Mouse (Mus musculus): Measurements from ENCODE around the gene H2afj. TPM values are rescaled to one million over a fixed set of nuclear protein-coding genes. Genes with fewer than 3 reads are reported as not detected.

H2afj gene
- polyA plus RNA-seq (2016; fragmentation: Nextera tagmentation; extraction: Ambion mirVana), result 123 and 127 TPM in 2 replicates

GRCm38 (mm10) chr6:136808014-136808417 lies at the start of gene H2afj:
Gene H2afj, plus strand, starts transcription at chr6:136808244.
- Histone ChIP-seq H3K4me2 (replicated peaks) (peak within 1 kb of the TSS; percentile 93), H3K36me3 (peaks cover 11% of the 10 kb centered on the region), H3K9me3 (no peaks in the 10 kb centered on the region), H3K4me3 (peak within 1 kb of the TSS; percentile 86), H3K27me3 (replicated peaks) (no peaks in the 10 kb centered on the region), H3K4me1 (peaks cover 19% of the 10 kb centered on the region), H3K27ac (no peak within 1 kb of the TSS), H3K9ac (peak within 1 kb of the TSS; percentile 73)
- peak; percentile 86 for ATAC-seq (ENCODE audit: low FRiP score, low read depth)
- under 1% methylated on average over 34 of the region's 34 CpGs for WGBS

DNA sequence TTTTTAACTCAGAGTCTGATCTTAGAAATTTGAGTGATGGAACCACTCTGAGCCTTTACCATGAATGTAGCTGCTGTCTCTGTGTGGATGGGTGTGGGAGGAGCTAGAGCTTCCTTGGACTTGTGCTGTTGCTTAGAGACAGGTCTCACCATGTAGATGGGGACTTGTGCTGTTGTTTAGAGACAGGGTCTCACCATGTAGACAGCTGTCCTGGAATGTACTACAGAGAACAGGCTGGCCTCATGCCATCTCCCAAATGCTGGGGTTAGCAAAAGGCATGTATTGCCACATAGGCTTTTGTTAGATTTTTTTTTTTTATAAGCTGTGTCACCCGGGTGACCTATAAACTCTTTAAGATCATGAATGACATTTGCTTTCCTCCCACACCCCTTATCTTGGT lies 44.1 kb upstream of the H2afj start:
- no peak for ATAC-seq (ENCODE audit: low FRiP score, low read depth)
- no peaks in the 10 kb centered on the region for H3K36me3 ChIP-seq
- H3K4me2 ChIP-seq (replicated peaks), result no peak overlapping the region
- no peak overlapping the region for H3K27ac ChIP-seq
- H3K9ac ChIP-seq, result no peak overlapping the region
- no peaks in the 10 kb centered on the region for H3K27me3 ChIP-seq (replicated peaks)
- H3K4me1 ChIP-seq, result no peaks in the 10 kb centered on the region
- H3K9me3 ChIP-seq, result no peaks in the 10 kb centered on the region
- no peak overlapping the region for H3K4me3 ChIP-seq
- 90% methylated on average over 1 of the region's 1 CpGs for WGBS

DNA sequence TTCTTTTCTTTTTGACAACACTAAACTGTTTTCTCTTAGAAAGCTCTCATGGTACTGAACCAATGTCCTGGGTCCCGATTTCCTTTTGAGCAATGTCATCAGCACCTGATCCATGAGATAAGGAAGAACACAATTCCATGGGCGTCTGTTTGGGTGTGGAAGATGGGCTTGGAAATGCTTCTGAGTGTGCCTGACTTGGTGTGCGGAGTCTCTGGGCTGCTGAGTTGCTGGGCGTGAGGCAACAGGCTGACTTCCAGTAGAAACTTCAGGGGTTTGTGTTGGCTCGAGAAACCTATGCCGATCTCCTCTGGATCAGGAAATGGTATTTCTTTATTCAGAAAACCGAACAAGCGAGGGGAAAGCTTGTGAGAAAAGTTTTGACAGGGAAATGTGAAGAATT lies 38.9 kb upstream of the H2afj start:
- ATAC-seq (ENCODE audit: low FRiP score, low read depth), result no peak
- H3K4me3 ChIP-seq, result no peak overlapping the region
- 90% methylated on average over 8 of the region's 8 CpGs for WGBS
- no peak overlapping the region for H3K9ac ChIP-seq
- H3K9me3 ChIP-seq, result no peaks in the 10 kb centered on the region
- H3K4me2 ChIP-seq (replicated peaks), result no peak overlapping the region
- no peak overlapping the region for H3K27ac ChIP-seq
- H3K36me3 ChIP-seq, result no peaks in the 10 kb centered on the region
- H3K4me1 ChIP-seq, result no peaks in the 10 kb centered on the region
- no peaks in the 10 kb centered on the region for H3K27me3 ChIP-seq (replicated peaks)

DNA sequence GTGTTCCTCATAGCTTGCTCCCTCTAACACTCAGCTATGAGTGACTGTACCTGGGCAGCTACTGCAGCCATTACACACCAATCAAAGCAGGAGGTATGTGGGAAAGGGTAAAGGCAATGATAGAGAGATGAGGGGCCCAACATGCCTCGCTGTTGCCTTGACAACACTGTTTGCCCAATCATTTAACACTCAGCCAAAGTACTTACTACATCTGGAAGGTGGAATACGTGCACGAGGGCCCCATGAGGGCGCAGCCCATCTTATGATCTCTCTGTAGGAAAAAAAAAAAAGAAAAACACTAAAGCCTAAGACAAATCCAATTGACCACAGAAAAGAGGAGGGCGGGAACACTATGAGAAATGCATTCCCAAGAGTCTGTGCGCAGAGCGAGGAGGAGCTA lies 38.2 kb upstream of the H2afj start:
- ATAC-seq (ENCODE audit: low FRiP score, low read depth), result no peak
- no peaks in the 10 kb centered on the region for H3K36me3 ChIP-seq
- H3K9ac ChIP-seq, result no peak overlapping the region
- no peaks in the 10 kb centered on the region for H3K4me1 ChIP-seq
- H3K27me3 ChIP-seq (replicated peaks), result no peaks in the 10 kb centered on the region
- WGBS, result 89% methylated on average over 7 of the region's 7 CpGs
- H3K4me2 ChIP-seq (replicated peaks), result no peak overlapping the region
- H3K27ac ChIP-seq, result no peak overlapping the region
- H3K4me3 ChIP-seq, result no peak overlapping the region
- H3K9me3 ChIP-seq, result no peaks in the 10 kb centered on the region

- Histone ChIP-seq H3K4me2 (replicated peaks) (no peak overlapping the region), H3K27me3 (replicated peaks) (no peaks in the 10 kb centered on the region), H3K4me3 (no peak overlapping the region), H3K4me1 (no peaks in the 10 kb centered on the region), H3K9me3 (no peaks in the 10 kb centered on the region), H3K27ac (no peak overlapping the region), H3K9ac (no peak overlapping the region), H3K36me3 (no peaks in the 10 kb centered on the region)
- no peak for ATAC-seq (ENCODE audit: low FRiP score, low read depth)
- 78% methylated on average over 1 of the region's 1 CpGs for WGBS
Measured at GRCm38 (mm10) chr6:136776392-136776791, 31.7 kb upstream of the H2afj start.

DNA sequence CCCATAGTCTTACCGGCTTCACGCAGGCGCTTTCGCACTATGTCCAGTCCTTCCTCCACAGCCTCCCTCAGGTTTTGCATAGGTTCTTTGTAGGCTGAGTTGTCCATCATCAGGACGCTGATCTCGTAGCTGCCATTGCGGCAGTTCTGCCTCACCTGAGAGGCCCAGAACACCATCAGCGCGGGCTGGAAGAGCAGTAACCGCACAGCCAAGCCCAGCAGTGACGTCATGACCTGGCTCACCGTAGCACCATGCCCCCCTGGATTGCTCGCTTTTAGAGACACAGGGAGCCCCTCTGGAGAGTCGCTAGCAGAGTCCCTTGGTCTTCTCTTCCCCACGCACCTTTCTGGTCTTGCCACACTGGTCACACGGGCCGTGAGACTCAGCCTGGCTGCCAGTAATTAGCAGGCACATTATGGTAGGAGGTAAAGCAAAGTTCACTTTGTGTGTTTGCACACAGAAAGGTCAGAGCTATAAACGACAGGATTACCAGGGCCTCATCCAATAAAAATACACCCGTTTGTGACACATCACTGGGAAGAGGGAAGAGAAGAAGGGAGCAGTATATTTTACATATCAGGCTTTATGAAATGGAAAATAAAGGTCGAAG lies 26.6 kb upstream of the H2afj start, which contains the start of gene Gucy2c:
Gene Gucy2c, minus strand, starts transcription at position 389 of the 610 bp plus-strand sequence.
- Histone ChIP-seq H3K27ac (no peak within 1 kb of the TSS), H3K9ac (no peak within 1 kb of the TSS), H3K9me3 (no peaks in the 10 kb centered on the region), H3K4me2 (replicated peaks) (no peak within 1 kb of the TSS), H3K27me3 (replicated peaks) (no peaks in the 10 kb centered on the region), H3K4me1 (no peaks in the 10 kb centered on the region), H3K36me3 (no peaks in the 10 kb centered on the region), H3K4me3 (no peak within 1 kb of the TSS)
- ATAC-seq (ENCODE audit: low FRiP score, low read depth), result no peak
- WGBS, result 75% methylated on average over 20 of the region's 20 CpGs

DNA sequence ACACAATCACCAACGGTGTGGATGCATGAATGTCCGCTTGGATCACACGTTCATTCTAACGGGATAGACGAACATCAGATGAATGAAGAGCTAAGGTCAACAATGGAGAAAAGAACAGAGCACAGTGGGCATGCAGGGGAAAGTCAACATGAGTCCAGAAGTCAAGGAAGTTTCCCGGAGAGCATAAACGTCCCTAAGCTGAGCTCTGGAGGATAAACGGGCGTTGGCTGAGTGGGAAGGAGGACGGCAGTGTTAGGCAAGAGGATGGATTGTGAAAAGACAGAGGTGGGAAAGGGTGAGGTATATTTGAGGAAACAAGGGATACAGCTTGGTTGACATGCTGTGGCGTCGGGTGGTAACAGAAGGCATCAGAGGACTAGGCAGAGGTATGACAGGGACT lies 25.9 kb upstream of the H2afj start:
- Histone ChIP-seq H3K9ac (no peak overlapping the region), H3K4me2 (replicated peaks) (no peak overlapping the region), H3K9me3 (no peaks in the 10 kb centered on the region), H3K27ac (no peak overlapping the region), H3K36me3 (no peaks in the 10 kb centered on the region), H3K4me1 (no peaks in the 10 kb centered on the region), H3K27me3 (replicated peaks) (no peaks in the 10 kb centered on the region), H3K4me3 (no peak overlapping the region)
- no peak for ATAC-seq (ENCODE audit: low FRiP score, low read depth)
- WGBS, result 85% methylated on average over 12 of the region's 12 CpGs

GRCm38 (mm10) chr6:136782761-136783160 lies 25.3 kb upstream of the H2afj start:
- H3K27me3 ChIP-seq (replicated peaks), result no peaks in the 10 kb centered on the region
- no peak overlapping the region for H3K4me2 ChIP-seq (replicated peaks)
- 88% methylated on average over 9 of the region's 9 CpGs for WGBS
- no peaks in the 10 kb centered on the region for H3K4me1 ChIP-seq
- H3K4me3 ChIP-seq, result no peak overlapping the region
- ATAC-seq (ENCODE audit: low FRiP score, low read depth), result no peak
- H3K9ac ChIP-seq, result no peak overlapping the region
- H3K9me3 ChIP-seq, result no peaks in the 10 kb centered on the region
- no peaks in the 10 kb centered on the region for H3K36me3 ChIP-seq
- H3K27ac ChIP-seq, result no peak overlapping the region

DNA sequence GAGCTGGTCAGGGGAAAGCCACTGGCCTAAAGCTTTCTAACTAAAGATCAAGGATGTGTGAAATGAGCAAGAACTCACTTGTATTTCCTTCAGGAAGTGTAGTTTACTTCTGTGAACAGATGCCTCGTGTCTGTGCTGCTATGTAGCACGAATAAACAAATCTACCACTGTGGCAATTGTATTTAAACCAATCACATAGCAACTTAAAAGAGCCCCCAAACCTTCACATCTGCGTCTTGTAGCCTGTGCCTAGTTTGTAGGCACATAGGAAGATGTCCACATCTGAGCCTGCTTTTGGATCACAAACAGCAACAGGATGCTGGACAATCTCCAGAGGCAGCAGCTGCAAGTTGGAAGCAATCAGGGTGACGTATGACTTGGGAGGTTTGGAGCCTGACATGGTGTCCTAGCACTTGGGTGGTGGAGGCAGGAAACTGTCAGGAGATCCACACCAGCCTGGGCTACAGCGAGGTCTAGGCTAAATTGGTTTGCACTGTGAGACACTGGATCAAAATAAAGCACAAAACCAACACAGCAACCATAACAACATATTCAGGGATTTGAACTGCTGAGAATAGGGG lies 18.6 kb upstream of the H2afj start:
- no peak for ATAC-seq (ENCODE audit: low FRiP score, low read depth)
- WGBS, result 76% methylated on average over 5 of the region's 5 CpGs
- no peaks in the 10 kb centered on the region for H3K36me3 ChIP-seq

GRCm38 (mm10) chr6:136792884-136793758 lies 14.9 kb upstream of the H2afj start:
- no peak for ATAC-seq (ENCODE audit: low FRiP score, low read depth)
- Histone ChIP-seq H3K4me3 (peak overlapping the region; percentile 30), H3K27ac (no peak overlapping the region), H3K9ac (no peak overlapping the region; the same call in 1 of the 2 replicates), H3K9me3 (no peaks in the 10 kb centered on the region), H3K27me3 (replicated peaks) (no peaks in the 10 kb centered on the region; the same call in 1 of the 2 replicates), H3K36me3 (no peaks in the 10 kb centered on the region), H3K4me1 (peaks cover 16% of the 10 kb centered on the region; the same call in 1 of the 2 replicates), H3K4me2 (replicated peaks) (peak overlapping the region; percentile 75)
- 23% methylated on average over 16 of the region's 16 CpGs for WGBS

More for the DNA sequence above, 18.6 kb upstream of the H2afj start:
- Histone ChIP-seq H3K27me3 (replicated peaks) (no peaks in the 10 kb centered on the region; the same call in 1 of the 2 replicates), H3K4me2 (replicated peaks) (no peak overlapping the region), H3K4me3 (no peak overlapping the region), H3K9ac (no peak overlapping the region), H3K4me1 (peaks cover 16% of the 10 kb centered on the region; the same call in 1 of the 2 replicates), H3K27ac (no peak overlapping the region), H3K9me3 (no peaks in the 10 kb centered on the region)

DNA sequence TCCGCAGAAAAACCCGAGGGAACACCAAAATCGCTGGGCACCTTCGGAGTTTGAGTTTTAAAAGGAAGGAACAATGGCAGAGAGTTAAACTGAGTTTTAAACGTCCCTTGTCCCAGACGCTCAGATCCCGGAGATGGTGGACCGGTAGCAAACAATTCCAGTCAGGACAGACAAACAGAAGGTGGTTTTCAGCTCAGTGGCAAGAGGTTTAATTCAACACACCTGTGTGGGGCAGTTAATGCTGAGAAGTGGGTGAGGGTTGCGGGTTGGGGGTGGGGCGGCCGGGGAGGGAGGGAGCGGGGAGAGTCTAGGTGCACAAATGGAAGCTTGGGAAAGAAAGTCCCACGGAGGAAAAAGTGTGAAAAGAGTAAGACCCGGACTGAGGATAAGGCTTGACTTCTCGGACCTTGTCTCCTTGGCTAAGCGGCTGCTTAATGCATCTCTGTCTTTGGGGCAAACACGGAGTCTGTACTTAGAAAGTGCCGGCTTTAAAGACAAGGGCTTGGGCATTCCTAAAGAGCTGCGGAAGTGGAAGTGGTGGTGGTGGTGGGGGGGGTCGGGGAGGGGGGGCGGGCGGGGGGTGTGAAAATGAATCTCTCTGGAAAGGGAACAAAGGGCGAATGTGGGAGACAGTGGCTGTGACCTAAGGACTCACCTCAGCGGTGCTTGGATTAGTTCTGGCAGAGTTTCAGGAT lies 14.1 kb upstream of the H2afj start:
- no peaks in the 10 kb centered on the region; the same call in 1 of the 2 replicates for H3K27me3 ChIP-seq (replicated peaks)
- WGBS, result under 1% methylated on average over 22 of the region's 24 CpGs
- H3K4me1 ChIP-seq, result peaks cover 16% of the 10 kb centered on the region; the same call in 1 of the 2 replicates
- no peaks in the 10 kb centered on the region for H3K36me3 ChIP-seq
- ATAC-seq (ENCODE audit: low FRiP score, low read depth), result 0 out of 2 replicates have a peak, but pooled peaks have one; percentile 18
- peak overlapping the region; percentile 30 for H3K4me3 ChIP-seq
- peak overlapping the region; percentile 48; the same call in 1 of the 2 replicates for H3K9ac ChIP-seq
- no peaks in the 10 kb centered on the region for H3K9me3 ChIP-seq
- H3K27ac ChIP-seq, result no peak overlapping the region
- H3K4me2 ChIP-seq (replicated peaks), result peak overlapping the region; percentile 75
